Mouse (Mus musculus) spleen, embryonic (tissue): Measurements from ENCODE around the gene Topbp1.
"Not testable (repeated sequence)": the region's sequence is repeated elsewhere in the genome, so short reads cannot be mapped to it uniquely, and the experiment has no call there.

Source experiments
- CTCF ChIA-PET: fragments of 350-600 bp; sonication (Branson Sonifier 250); formaldehyde crosslinking; loops from one replicate; lab custom pipeline; 2022; lab: Charles Lee

Topbp1 gene

DNA sequence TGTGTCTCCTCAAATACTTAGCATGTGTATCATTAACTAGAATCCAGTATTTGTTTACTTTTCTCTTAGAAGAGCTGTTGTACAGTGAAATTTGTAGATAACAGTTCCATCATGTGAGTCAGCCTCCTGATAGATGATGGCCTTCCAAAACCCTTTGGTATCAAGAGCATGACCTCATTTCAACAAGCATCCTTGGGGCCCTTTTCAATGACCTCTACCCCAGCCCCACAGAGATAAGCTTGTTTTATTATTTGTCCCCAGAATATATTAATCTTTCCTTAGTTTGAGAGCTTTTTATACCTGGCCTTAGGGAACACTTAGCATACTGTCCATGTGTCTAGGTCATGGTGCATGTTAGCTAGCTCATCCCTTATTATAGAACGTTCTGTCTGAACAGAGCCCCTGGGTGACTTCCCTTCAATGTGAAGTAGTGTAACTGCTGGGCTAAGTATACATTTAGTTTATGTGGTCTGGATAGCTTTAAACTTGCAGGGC is 43.0 kb downstream of the Topbp1 start:
- CTCF ChIA-PET = no interaction called here

DNA sequence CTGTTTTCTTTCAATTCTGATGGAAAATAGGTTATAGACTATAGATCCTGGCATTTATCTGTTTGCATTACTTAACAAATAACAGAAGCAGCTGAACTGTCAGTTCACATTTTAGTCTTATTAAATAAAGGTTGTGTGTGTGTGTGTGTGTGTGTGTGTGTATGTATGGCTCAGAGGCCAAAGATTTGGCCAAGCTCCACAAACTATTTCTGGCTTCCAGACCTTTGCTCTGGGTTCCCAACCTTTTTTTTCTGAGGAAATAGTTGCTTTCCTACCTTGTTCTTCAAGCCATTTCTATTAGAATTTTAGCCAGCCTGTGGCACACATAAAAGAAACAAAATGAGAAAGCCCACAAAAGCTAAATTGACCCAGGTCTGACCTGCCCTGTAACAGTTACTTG is 43.8 kb downstream of the Topbp1 start:
- CTCF ChIA-PET = no interaction called here

DNA sequence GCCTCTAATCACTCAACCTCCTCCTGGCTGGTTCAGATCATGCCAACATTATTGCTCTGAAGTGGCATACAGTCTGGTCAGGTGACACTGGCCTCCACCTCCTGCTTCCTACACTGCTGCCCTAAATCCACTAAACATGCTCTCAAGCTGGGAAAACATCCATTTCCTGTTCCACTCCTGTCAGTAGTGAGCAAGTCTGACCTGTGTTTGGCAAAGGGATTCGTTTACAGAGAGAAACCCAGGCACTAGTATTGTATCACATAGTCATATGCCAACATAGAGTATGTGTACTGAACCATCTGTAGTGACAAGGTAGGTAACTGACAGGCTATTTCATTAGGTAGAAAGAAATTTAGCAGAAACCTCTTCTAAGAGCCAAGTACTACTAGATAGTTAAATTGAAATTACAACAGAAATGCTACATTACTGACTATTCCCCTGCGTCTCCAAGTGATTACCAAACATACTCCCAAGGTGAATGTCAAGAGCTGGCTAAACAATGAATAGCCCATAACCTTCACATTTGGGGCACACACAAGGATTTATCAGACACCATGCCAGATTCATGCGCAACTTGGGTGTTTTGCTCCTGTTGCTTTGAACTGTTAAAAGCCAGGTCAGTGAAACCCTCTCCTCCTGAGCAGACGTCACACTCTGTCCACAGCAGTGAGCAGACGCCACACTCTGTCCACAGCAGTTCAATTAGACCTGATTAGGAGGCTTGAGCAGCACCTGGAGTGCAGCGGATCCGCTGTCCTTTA is 48.7 kb downstream of the Topbp1 start:
- CTCF ChIA-PET = not testable (repeated sequence)

DNA sequence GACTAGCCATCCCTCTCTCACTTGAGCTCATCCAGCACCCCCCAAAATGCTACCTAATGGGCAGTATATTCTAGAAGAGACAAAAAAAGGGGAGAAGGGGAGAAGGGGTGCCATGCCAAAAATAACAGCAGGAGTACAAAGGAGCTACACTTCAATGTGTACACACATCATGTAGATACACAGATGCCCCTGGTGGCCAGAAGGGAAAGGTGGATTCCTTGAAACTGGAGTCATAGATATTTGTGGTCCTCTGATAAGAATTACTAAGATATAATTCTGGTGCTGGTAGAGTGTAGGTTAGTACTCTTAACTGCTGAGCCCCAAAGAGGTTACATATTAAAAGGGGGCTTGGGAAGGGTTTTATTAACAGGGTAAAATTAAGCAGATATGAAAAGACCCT is 52.9 kb downstream of the Topbp1 start:
- CTCF ChIA-PET = interaction anchor here (0.6 to 0.7 kb wide), 2 partner anchors 87 to 1774 kb away, joined by 4 to 5 read pairs; partner anchors contain the start of gene Nudt16

DNA sequence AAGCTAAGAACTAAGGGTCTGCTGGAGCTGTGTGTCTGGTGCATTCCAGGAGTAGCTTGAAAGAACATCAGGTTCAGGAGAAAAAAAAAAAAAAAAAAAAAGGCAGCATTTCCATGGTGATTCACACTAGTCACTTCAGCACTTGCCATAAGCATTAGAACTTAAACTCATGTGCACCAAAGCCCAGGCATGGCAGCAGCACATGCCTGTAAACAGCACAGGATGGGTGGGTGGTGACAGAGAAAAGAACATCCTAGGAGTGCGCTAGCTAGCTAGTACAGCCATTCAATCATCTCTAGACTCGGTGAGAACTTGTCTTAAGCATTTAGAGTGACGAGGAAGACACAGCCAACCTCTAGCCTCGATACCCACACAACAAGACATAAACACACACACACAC is 53.5 kb downstream of the Topbp1 start:
- CTCF ChIA-PET = interaction anchor here (0.6 to 0.7 kb wide), 2 partner anchors 86 to 1773 kb away, joined by 4 to 5 read pairs; partner anchors contain the start of gene Nudt16

DNA sequence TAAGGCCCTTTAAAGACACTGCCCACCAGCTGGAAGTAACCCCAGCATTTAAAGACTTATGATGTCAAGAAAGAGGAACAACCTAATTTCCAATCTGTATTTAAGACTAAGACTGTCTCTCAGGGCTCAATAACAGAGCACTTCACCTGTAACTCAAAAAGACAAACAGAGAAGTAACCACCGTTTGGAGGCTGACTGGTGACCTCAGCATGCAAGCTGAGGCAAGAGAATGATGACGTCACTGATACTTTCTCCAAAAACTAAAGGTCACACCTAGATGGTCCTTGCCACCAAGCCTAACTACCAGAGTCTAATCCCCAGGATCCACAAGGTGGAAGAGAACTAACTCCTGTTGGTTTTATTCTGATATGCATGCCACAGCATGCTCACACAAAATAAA is 55.6 kb downstream of the Topbp1 start:
- CTCF ChIA-PET = interaction anchor here (0.6 kb wide), 1 partner anchor 96 kb away, joined by 12 read pairs; no protein-coding TSS in a partner anchor

DNA sequence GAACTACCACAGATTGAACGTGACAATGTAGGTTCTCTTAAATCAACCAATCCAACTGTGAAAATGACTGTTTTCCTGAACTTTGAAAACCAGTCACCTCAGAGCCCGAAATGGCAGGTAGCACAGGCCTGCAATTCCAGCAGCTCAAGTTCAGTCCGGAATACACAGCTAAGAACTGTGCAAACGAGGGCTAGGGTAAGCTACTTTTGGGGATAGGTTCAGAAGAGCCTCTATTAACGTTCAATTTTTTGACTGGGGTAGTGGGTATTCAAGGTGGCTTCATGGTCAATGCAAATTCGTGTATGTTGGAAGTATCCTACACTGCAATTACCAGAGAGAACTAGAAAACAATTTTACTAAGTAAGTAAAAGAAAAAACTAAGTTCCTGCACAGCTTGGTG is 58.1 kb downstream of the Topbp1 start:
- CTCF ChIA-PET = interaction anchor here (0.6 to 1.3 kb wide), 2 partner anchors 58 to 107 kb away, joined by 3 read pairs; partner anchors contain the start of genes 1300017J02Rik and Topbp1

DNA sequence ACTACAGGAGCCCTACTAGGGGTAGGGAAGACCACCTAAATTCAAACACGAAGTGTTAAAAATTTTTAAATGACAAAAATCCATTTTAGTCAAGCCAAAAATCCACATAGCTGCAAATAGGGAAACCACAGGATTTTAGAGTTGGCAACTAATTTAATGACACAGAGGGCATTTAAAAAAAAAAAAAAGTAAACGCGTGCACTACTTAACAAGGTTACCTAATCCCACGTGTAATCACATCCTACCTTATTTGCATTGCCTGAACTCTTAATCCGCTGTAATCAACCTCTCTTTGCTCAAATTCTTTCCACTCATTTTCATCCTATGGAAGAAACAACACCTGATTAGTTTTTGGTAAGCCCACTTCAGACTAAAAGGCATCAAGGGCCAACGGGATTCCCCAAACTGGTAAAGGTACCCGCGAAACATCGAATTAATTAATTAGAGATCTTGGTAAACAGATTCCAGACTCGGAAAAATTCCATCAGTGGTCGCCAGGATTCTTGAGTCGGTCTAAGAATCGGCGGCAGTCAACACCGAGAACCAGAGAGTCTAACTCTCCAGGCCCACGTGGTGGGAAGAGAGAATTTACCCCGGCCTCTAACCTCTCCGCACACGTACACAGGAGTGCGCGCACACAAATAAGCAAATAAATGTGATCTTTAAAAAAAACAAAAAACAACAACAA is 58.9 kb downstream of the Topbp1 start:
- CTCF ChIA-PET = interaction anchor here (0.6 to 1.3 kb wide), 2 partner anchors 20 to 59 kb away, joined by 3 read pairs; partner anchors contain the start of genes 1300017J02Rik and Topbp1

DNA sequence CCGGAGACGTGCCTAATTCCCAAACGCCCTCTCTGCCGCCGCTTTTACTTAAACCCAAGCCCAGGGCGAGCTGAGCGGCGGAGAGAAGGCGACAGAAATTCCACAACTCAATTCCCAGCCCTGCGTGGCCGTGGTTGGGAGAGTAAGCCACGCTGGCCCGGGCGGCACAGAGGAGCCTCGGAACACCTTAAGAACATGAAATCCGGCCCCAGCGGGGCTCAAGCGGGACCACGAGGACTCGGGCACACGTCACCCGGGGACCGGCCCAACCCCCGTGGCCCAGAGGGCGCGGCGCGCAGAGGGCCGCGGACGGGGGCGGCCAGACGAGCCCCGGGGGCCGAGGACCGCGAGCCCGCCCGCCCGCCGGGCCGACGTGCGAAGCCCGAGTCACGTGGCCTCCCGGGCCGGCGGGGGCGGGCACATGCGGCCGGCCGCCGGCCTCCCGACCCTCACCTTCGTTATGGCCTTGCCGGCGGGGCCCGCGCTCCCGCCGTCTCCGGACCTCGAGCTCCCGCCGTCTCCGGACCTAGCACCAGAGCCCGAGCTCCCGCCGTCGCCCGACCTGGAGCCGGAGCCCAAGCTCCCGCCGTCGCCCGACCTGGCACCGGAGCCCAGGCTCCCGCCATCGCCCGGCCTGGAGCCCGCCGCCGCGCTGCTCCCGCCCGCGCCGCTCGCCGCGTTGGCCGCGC is 59.7 kb downstream of the Topbp1 start:
- CTCF ChIA-PET = interaction anchor here (0.6 to 1.3 kb wide), 2 partner anchors 19 to 83 kb away, joined by 3 read pairs; no protein-coding TSS in a partner anchor

DNA sequence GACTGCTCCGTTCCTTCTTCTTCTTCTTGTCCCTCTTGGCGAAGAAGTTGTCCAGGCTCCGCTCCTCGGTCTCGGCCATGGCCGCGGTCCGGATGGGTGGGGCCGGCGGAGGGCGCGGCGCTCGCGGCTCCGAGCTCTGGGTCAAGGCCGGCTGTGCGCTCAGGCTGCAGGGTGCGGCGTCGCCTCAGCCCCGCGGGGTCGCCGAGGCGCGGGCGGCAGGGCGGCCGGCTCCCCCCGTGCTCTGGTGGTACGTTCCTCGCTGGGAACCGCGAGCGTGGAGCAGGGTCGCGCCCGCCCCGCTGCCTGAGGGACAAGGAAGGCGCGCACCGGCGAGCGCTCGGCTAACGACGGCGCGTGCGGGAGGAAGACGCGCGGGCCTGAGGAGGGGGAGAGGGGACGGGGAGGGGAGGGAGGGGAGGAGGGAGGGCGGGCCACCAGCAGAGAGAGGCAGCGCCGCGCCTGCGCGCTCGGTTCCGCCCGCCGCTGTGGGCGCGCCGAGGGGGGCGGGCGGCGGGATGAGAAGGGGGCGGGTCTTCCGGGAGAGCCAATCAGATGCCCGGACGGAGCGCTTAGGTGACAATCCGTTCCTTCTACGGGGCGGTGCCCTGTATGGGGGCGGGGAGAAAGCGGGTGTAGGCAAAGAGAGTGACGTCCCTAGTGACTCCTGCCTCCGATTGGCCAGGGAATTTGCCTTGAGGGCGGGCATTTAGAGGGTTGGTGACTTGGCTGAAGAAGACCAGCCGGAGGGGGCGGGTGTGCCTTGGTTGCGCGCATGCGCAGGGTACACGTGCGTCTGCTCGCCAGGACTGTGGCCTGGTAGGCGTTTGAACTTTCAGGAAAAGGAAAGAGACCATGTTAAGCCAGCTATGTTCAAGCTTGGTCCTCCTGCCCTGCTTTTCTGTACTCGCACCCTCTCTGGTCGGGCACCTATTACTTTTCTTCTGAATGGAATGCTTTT is 60.6 kb downstream of the Topbp1 start, which contains the start of gene Cdv3:
TSS of gene Cdv3 (minus strand) at position 551 of the 958 bp plus-strand sequence.
- CTCF ChIA-PET = interaction anchor here (0.6 to 1.3 kb wide), 3 partner anchors 60 to 92 kb away, joined by 3 to 11 read pairs (median 4); no protein-coding TSS in a partner anchor

DNA sequence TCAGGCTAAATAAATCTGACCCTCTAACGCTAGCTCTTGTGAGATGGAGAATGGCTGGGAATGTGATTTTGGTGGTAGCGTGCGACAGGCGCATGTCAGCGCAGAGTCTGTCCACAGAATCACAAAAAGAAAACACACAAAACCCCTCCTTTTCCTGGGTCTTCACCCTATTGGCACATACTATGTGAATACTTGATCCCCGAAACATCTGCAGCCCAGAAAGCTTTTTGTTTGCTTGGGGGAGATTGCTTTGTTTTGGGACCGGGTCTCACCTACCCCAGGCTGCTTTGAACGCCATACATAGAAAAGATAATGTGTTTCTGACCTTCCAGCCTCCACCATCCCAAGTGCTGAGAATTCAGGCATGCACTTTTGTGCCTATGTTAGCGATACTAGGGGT is 61.3 kb downstream of the Topbp1 start:
- CTCF ChIA-PET = interaction anchor here (0.6 to 0.7 kb wide), 2 partner anchors 61 to 91 kb away, joined by 4 to 11 read pairs; no protein-coding TSS in a partner anchor

DNA sequence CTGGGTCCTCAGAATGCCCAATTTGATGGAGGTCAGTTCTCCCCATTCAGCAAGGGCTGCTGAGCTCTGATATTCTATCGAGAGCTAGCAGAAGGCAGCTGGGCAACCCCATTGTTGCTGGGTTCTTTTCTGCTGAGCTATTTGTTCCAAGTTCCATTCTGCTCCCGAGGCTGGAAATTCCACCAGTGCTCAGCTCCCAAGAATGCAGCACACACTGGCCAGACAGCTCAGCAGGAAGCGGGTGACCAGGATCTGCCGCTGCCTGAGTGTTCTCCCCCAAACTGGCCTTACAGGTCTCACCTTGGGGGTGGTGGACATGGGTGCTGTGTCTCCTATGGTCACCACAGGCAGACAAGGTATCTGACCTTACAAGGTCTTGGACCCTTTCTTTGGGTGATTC is 64.9 kb downstream of the Topbp1 start:
- CTCF ChIA-PET = no interaction called here

DNA sequence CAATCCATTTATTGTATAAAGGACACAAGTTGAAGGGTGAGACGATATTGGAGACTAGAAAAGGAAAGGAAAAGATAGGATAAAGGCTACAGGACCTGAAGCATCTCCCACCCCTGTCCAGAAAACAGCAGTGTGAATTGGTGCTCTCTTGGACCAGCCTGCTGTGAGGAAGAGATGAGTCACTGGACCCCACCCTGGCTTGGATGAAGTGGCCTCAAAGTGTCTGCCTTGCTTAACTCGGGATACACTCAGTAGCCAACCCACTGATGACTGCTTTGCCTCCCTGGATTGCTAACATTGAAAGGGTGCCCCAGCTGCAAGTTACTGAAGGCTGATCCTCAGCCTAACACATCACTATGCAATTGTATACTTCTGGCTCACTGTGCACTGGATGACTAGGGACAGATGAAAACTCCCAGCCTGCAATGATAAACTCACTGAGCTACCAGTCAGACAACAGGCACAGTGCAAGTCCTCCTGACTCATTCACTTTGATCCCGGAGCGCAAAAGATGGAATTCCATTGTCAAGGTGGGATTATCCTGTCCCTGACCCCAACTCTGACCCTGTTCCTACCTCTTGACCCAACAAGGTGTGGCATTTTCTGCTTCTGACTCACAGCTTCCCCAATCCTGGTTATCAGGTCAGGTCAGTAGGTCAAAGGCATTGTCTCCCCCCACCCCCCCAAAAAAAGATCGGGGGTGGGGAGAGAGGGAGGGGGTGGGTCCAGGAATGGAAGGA is 67.4 kb downstream of the Topbp1 start:
- CTCF ChIA-PET = no interaction called here

DNA sequence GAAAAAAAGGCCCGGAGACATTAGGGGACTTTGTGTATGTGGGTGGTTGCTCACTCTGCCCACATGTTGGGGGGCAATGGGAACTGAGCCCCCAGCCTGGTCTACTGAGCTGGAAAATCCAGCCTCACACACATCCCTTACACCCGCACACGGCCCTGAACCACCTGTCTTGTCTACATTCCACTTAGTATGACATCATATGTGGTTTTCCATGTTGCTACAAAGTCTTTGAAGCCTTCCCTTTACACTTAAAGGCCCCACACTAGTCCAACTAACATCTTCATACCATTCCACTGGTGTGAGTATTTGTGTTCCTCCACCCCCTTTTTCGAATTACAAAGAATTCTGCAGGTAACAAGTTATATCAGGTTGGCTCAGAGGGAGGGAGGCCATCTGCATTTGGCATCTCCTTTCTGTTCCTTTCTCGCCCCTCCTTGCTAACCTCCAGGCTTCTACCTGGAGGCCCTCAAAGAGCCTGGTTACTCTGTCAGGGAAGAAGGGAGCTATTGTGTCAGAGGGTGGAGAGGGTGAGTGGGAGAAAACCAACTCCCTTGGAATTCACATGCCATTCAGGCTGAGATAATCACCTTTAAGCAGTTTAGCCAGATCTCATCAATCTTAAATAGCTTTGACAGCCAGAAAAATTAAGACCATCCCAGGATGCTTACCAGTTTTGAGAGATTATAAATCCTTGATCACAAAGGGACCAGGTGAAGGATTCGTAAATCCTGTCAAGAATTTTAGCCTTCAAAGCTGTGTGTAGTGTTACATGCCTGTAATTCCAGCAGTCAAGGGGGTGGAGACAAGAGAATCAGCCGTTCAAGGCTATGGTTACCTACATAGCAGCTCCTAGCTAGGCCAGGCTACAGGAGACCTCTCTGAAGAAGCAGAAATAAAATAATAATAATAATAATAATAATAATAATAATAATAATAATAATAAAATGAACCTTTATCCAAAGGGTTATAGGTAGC is 71.6 kb downstream of the Topbp1 start:
- CTCF ChIA-PET = interaction anchor here (0.6 to 0.7 kb wide), 2 partner anchors 16 to 596 kb away, joined by 3 to 7 read pairs; no protein-coding TSS in a partner anchor

DNA sequence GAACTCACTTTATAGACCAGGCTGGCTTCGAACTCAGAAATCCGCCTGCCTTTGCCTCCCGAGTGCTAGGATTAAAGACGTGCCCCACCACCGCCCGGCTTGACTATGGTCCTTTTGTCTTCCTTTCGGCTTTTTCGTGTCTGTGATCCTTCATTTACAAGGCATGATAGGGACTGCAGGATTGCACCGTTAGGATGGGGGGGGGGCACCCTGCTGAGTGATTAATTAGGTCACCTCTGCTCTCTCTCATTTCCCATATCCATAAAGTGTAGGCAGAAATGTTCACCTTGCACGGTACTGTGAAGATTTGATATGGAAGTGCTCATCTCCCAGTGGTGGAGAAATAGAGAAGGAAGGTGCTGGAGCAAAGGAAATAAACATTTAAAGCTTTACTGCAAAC is 73.7 kb downstream of the Topbp1 start:
- CTCF ChIA-PET = no interaction called here

DNA sequence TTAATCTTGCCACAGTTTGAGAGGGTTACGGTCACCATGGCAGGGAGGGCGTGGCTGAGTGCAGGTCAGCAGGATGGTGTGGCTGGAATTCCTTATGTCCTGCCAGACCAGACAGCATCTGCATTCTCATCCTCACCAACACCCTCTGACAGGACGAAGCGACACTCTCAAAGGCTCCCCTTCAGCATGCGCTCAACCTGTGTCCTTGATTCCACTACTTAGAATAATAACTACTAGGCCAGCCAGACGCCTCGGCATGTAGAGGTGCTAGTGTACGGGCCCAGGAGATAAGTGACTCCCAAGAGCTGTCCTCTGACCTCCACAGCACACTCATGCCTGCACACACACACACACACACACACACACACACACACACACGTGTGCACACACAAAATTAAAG is 74.2 kb downstream of the Topbp1 start:
- CTCF ChIA-PET = no interaction called here

DNA sequence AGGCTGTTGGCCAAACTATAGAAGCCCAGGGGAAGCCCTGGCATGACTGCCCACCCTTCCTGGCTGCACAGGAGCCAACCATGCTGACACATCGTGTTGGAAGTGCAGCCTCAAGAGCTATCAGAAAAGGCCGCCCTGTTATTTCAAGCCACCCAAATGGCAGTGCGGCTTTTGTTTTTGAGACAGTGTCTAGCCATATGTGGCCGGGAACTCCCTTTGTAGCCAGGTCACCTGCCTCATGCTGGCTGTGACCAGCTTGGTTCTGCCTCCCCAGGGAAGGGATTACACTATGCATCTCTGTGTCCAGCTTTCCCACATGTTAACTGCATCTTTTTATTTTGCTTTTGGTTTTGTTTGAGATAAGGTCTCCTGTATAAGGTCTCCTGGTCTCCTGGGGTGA is 75.6 kb downstream of the Topbp1 start:
- CTCF ChIA-PET = no interaction called here

DNA sequence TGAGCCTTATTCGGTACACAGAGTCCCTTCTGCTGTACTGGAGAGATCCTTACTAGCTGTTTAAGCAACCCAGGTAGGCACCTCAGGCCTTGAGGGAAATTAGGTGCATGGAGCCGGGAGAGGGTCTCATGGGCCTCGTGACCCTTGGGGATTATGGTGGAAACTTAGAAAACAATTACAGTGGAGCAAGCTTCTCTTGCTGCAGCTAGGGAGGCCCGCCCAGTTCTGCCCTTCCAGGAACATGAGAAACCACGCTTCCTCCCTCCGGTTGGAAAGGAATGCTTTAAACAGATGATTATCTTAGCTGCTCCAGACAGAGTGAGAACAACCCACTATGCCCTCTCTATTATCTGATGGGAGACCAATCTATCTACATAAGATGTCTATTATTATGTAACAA is 78.0 kb downstream of the Topbp1 start:
- CTCF ChIA-PET = interaction anchor here (0.7 kb wide), 1 partner anchor 19 kb away, joined by 3 read pairs; no protein-coding TSS in a partner anchor
